Mouse (Mus musculus): ENCODE data around the gene Stoml2.
A peak's percentile ranks its signal among the peaks of the same experiment; 100 is the strongest.
"Not testable (repeated sequence)": the region's sequence is repeated elsewhere in the genome, so short reads cannot be mapped to it uniquely, and the experiment has no call there.

Stoml2 gene

GRCm38 (mm10) chr4:43004951-43005350 is 26.6 kb downstream of the Stoml2 start:
- no peak for ATAC-seq (ENCODE audit: low TSS enrichment)

DNA sequence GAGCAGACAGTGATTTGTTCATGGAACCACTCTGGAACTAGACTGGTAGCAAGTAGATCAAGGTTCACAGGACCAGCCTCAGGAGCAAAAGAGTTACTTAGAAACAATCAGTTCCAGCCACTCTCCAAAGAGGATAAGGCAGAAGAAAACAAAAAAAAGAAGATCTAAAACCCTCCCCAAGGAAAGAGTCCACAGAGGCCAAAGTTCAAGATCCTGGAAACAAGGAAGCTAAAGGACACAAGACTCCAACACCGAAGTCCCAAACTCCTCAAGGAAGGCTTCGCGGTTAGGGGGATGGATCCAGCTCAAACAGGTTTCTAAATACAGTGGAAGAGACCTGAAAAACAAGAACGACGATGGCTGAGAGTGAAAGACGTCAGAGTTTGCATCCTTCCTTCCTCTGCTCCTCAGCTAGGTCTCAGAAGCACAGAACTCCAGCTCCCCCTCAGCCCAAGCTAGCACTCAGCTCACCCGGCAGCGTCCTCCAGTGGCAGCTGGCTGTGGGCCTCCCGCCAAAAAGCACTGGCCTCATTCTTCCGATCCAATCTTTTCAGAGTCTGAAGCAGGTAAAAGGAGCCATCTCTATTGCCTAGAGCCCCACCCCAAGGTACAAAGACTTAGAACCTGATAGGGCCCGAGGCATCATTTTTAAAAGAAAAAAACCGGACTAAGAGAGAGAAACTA is 28.6 kb downstream of the Stoml2 start:
- ATAC-seq (ENCODE audit: low TSS enrichment) = no peak

- ATAC-seq (ENCODE audit: low TSS enrichment) = no peak
Observed at GRCm38 (mm10) chr4:43001272-43001671, 30.2 kb downstream of the Stoml2 start.

DNA sequence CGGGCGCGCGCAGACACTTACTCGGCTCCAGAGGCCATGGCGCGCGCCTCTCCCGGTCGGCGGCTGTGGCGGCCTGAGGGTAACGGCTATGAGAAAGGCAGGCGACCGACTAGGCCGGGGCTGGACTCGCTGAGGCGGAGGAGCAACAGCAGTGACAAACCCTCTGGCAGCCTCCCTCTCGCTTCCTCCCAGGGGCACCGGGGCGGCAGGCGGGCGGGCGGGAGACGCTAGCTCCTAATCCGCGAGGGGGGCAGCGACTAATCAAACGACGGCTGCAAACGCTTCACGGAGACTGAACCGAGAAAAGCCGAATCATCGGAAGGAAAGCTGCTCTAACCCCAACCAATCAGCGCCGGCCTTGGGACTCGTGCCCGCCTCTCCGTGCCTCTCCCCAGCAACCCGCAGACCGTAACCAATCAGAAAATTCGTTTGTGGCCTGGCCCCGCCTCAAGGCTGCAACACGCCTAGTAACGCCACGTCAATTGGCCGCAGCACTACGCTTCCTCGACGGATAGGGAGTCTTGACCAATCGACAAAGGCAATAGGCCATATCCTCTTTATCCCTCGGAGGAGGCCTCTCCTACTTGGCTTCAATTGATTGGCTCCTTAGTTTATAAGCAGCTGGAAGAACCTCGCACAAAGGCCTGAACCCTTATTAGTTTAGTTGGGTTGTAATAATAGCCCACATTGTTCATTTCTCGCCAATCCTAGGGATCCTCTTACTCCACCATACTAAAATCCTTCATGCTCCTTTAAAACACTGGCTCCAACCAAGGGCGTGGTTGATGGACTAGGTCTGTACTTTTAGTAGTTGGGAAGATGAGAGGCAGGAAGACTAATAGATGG is 31.1 kb downstream of the Stoml2 start, which contains the start of gene Vcp:
Vcp (minus strand) TSS at position 367 of the 846 bp plus-strand sequence.
- peak; percentile 93 for ATAC-seq (ENCODE audit: low TSS enrichment)

DNA sequence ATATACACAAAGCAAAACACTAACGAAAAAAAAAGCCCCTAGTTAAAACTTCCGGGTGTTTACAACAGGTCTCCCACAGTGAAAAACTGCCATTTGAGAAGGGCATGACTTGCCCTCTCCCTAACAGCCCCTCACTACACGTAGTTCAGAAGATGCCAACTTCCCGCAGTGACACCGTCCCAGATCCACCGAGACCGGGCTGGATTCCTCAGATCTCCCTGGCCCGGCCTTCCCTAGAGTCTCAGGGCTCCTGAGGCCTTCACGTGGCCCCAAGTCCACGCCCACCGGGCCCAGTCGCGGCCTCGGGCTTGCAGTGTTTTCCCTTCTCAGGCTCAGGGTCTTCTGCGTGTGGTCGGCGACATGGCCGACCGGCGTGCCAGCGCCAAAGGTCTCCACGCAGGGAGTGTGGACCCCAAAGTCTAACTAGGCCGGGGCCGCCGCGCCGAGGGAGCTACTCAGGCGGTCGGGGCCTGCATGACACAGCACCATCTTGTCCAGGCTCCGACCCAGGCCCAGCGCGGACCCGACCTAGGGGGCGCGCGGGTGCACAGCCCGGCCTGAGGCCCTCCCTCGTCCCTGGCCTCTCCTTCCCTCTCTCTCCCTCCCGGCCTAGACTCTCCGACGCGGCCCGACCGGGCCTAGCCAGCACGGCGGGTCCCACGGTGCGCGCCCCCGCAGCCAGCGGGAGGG is 31.9 kb downstream of the Stoml2 start:
- peak; percentile 48 for ATAC-seq (ENCODE audit: low TSS enrichment)

DNA sequence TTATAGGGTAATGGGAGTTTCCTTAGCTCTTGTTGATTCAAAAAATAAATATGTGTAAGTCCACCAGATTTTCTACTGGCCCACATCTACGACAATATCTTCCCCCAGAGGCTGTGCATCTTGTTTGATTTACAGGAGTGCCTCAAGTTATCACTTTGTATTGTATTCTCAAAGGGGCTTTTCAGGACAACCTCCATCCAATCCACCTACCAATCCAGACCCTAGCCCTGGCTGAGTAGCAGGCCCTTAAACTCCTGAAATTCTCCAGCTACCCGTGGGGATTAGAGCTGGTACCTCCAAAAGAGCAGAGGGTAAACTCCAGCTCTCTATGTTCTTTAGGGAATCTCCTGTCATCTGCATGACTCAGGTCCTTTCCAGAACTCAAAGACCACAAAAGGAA is 33.5 kb downstream of the Stoml2 start:
- ATAC-seq (ENCODE audit: low TSS enrichment) = no peak

GRCm38 (mm10) chr4:42988296-42988695 is 43.2 kb downstream of the Stoml2 start:
- ATAC-seq (ENCODE audit: low TSS enrichment) = no peak

- not testable (repeated sequence) for ATAC-seq (ENCODE audit: low TSS enrichment)
Observed at GRCm38 (mm10) chr4:42980467-42980866, 51.0 kb downstream of the Stoml2 start.

DNA sequence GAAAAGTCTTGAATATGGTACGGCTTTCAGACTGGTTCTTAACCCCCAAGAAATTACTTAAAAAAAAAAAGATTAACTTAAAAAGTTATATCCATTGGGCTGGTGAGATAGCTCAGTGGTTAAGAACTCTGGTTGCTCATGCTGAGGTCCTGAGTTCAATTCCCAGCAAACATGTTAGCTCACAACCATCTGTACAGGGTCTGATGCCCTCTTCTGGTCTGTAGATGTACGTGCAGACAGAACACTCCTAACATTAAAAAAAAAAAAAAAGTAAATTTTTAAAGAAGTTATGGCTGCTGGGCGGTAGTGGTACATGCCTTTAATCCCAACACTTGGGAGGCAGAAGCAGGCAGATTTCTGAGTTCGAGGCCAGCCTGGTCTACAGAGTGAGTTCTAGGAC is 53.4 kb downstream of the Stoml2 start:
- no peak for ATAC-seq (ENCODE audit: low TSS enrichment)
